ENCODE assay signal across 8 mouse cellular contexts in genomic region chr11:80809993-80810821, GRCm38 (mm10). TPM values are rescaled to one million over a fixed set of nuclear protein-coding genes. Genes with fewer than 3 reads are reported as not detected.
DNase-seq lines count a peak whose midpoint lies in the region; ATAC-seq lines count a peak whose summit lies in the region.

Tmem98 (plus strand) TSS chr11:80810175.

- WGBS in forebrain, embryonic 13.5 days: 1% methylated on average over 51 of the region's 54 CpGs
- 1% methylated on average over 54 of the region's 54 CpGs for WGBS in hindbrain, embryonic 10.5 days
- WGBS in limb, embryonic 11.5 days: 1% methylated on average over 53 of the region's 54 CpGs
- 1% methylated on average over 51 of the region's 54 CpGs for WGBS in midbrain, embryonic 15.5 days

- H3K27ac ChIP-seq in forebrain, embryonic 13.5 days: peak within 1 kb of the TSS; percentile 57
- H3K27ac ChIP-seq in hindbrain, embryonic 10.5 days: peak within 1 kb of the TSS; percentile 96
- H3K27ac ChIP-seq in limb, embryonic 11.5 days (replicated peaks; ENCODE audit: low read depth, low read length): peak within 1 kb of the TSS; percentile 84
- H3K27ac ChIP-seq in midbrain, embryonic 15.5 days: 0 out of 2 replicates have a peak within 1 kb of the TSS, but pooled peaks have one; percentile 52

- H3K27me3 ChIP-seq in forebrain, embryonic 13.5 days: no peaks in the 10 kb centered on the region
- peaks cover 12% of the 10 kb centered on the region; the same call in 1 of the 2 replicates for H3K27me3 ChIP-seq in hindbrain, embryonic 10.5 days (ENCODE audit: insufficient read depth, poor library complexity, severe bottlenecking)
- H3K27me3 ChIP-seq in limb, embryonic 11.5 days (ENCODE audit: control insufficient read depth, insufficient read depth, low read length): no peaks in the 10 kb centered on the region
- no peaks in the 10 kb centered on the region for H3K27me3 ChIP-seq in midbrain, embryonic 15.5 days (replicated peaks)

- peaks cover 28% of the 10 kb centered on the region; the same call in 1 of the 2 replicates for H3K36me3 ChIP-seq in forebrain, embryonic 13.5 days (ENCODE audit: poor library complexity, severe bottlenecking)
- H3K36me3 ChIP-seq in hindbrain, embryonic 10.5 days: peaks cover 31% of the 10 kb centered on the region
- H3K36me3 ChIP-seq in limb, embryonic 11.5 days (ENCODE audit: control insufficient read depth, insufficient read depth, low read length): peaks cover 8% of the 10 kb centered on the region; the same call in 1 of the 2 replicates
- no peaks in the 10 kb centered on the region for H3K36me3 ChIP-seq in midbrain, embryonic 15.5 days (replicated peaks)

- H3K9me3 ChIP-seq in forebrain, embryonic 13.5 days (replicated peaks): no peaks in the 10 kb centered on the region; the same call in 1 of the 2 replicates
- no peaks in the 10 kb centered on the region for H3K9me3 ChIP-seq in hindbrain, embryonic 10.5 days
- no peaks in the 10 kb centered on the region for H3K9me3 ChIP-seq in limb, embryonic 11.5 days (ENCODE audit: control insufficient read depth, low read length)
- H3K9me3 ChIP-seq in midbrain, embryonic 15.5 days: no peaks in the 10 kb centered on the region

- peaks cover 24% of the 10 kb centered on the region for H3K4me1 ChIP-seq in forebrain, embryonic 13.5 days
- H3K4me1 ChIP-seq in hindbrain, embryonic 10.5 days (replicated peaks): peaks cover 39% of the 10 kb centered on the region
- H3K4me1 ChIP-seq in limb, embryonic 11.5 days (ENCODE audit: control insufficient read depth, insufficient read depth, low read length): peaks cover 9% of the 10 kb centered on the region; the same call in 1 of the 2 replicates
- peaks cover 15% of the 10 kb centered on the region for H3K4me1 ChIP-seq in midbrain, embryonic 15.5 days

- H3K4me2 ChIP-seq in forebrain, embryonic 13.5 days: peak within 1 kb of the TSS; percentile 80
- peak within 1 kb of the TSS; percentile 58 for H3K4me2 ChIP-seq in limb, embryonic 11.5 days (ENCODE audit: low read depth, severe bottlenecking)
- peak within 1 kb of the TSS; percentile 92 for H3K4me2 ChIP-seq in midbrain, embryonic 15.5 days

- H3K4me3 ChIP-seq in forebrain, embryonic 13.5 days: peak within 1 kb of the TSS; percentile 54
- H3K4me3 ChIP-seq in hindbrain, embryonic 10.5 days: peak within 1 kb of the TSS; percentile 72
- peak within 1 kb of the TSS; percentile 60 for H3K4me3 ChIP-seq in limb, embryonic 11.5 days (ENCODE audit: low read depth, low read length)
- H3K4me3 ChIP-seq in midbrain, embryonic 15.5 days: peak within 1 kb of the TSS; percentile 52

- peak within 1 kb of the TSS; percentile 72 for H3K9ac ChIP-seq in forebrain, embryonic 13.5 days
- peak within 1 kb of the TSS; percentile 94 for H3K9ac ChIP-seq in limb, embryonic 11.5 days (ENCODE audit: low read length)
- H3K9ac ChIP-seq in midbrain, embryonic 15.5 days: peak within 1 kb of the TSS; percentile 59

- DNase-seq in gastrocnemius, postnatal 10 days: peak; percentile 47
- no peak for DNase-seq in gastrocnemius, adult 18-20 months (ENCODE audit: low spot score)
- peak; percentile 76 for DNase-seq in adrenal gland, postnatal 25 days
- DNase-seq in hindbrain, embryonic 10.5 days (ENCODE audit: low spot score): peak; percentile 71
- DNase-seq in limb, embryonic 11.5 days (ENCODE audit: low spot score): peak; percentile 77
- DNase-seq in yolk sac, embryonic 10.5 days (ENCODE audit: low spot score): peak; percentile 70

- peak; percentile 81 for ATAC-seq in forebrain, embryonic 13.5 days
- peak; percentile 67; the same call in 1 of the 2 replicates for ATAC-seq in limb, embryonic 11.5 days (ENCODE audit: insufficient number of reproducible peaks, low FRiP score, low TSS enrichment, low read depth)
- ATAC-seq in midbrain, embryonic 15.5 days (replicated peaks): peak; percentile 67

RNA-seq across cellular contexts. Expression of gene Tmem98, which starts in this region (rescaled TPM):
- total RNA-seq in gastrocnemius, postnatal 10 days (2021): 1 to 10 TPM; 8.6 to 9.1 TPM
- under 1 TPM; 0.71 to 0.78 TPM for total RNA-seq in gastrocnemius, adult 18-20 months (2021)
- total RNA-seq in adrenal gland, postnatal 25 days (2021): 65.1 and 67.8 TPM in 2 replicates
- polyA plus RNA-seq in forebrain, embryonic 13.5 days (2015; fragmentation: Nextera tagmentation; extraction: Ambion mirVana): 58.6 and 60.1 TPM in 2 replicates
- polyA plus RNA-seq in hindbrain, embryonic 10.5 days (2016; fragmentation: Nextera tagmentation; extraction: Ambion mirVana): 81.7 and 86.2 TPM in 2 replicates
- 146 and 152 TPM in 2 replicates for polyA plus RNA-seq in limb, embryonic 11.5 days (2014; fragmentation: Nextera tagmentation; extraction: Ambion mirVana)
- 24.0 and 25.3 TPM in 2 replicates for polyA plus RNA-seq in midbrain, embryonic 15.5 days (2015; fragmentation: Nextera tagmentation; extraction: Ambion mirVana)

Comparison
In these comparisons a context has a peak if more than half of its experiments do, and no peak if none do; other contexts are left out.
1. RNA of gene Tmem98 (total RNA-seq): 65.1 to 67.8 TPM in adrenal gland, postnatal 25 days and 8.6 to 9.1 TPM in gastrocnemius, postnatal 10 days; 0.71 to 0.78 TPM in gastrocnemius, adult 18-20 months; every median in the first group is over 4 times any median in the second.
2. Peak in every context shown above with its lines, with median percentiles within 50 percentile points of each other: ATAC-seq, H3K27ac ChIP-seq, H3K4me2 ChIP-seq, H3K4me3 ChIP-seq and H3K9ac ChIP-seq.